ENCODE assay signal across 8 mouse cellular contexts in genomic region chr16:49854194-49854593, GRCm38 (mm10). TPM values are rescaled to one million over a fixed set of nuclear protein-coding genes. Genes with fewer than 3 reads are reported as not detected.
DNase-seq lines count a peak whose midpoint lies in the region; ATAC-seq lines count a peak whose summit lies in the region.

No protein-coding gene starts in this region.

- ATAC-seq in midbrain, embryonic 13.5 days = no peak
- ATAC-seq in midbrain, embryonic 11.5 days (ENCODE audit: low FRiP score) = no peak
- peak; percentile 15 for ATAC-seq in erythroblast, adult 5-6 weeks (replicated peaks; ENCODE audit: low FRiP score, poor library complexity, severe bottlenecking)
- ATAC-seq in liver, embryonic 16.5 days (ENCODE audit: low read depth) = no peak

- no peak for DNase-seq in midbrain, embryonic 11.5 days (ENCODE audit: low spot score, missing footprints)
- DNase-seq in thymus, postnatal 10 days (ENCODE audit: low spot score in 2 of 2) = peak; percentile 48
- DNase-seq in kidney, adult 8-10 months = no peak
- no peak for DNase-seq in right cerebral cortex, postnatal 4 days
- no peak for DNase-seq in adrenal gland, postnatal 14 days

- no peak overlapping the region for H3K27ac ChIP-seq in midbrain, embryonic 13.5 days
- no peak overlapping the region for H3K27ac ChIP-seq in midbrain, embryonic 11.5 days (ENCODE audit: low read depth, low read length)
- peak overlapping the region; percentile 100 for H3K27ac ChIP-seq in liver, embryonic 16.5 days (ENCODE audit: low read length)

- H3K4me1 ChIP-seq in midbrain, embryonic 13.5 days (replicated peaks) = peaks cover 22% of the 10 kb centered on the region
- H3K4me1 ChIP-seq in midbrain, embryonic 11.5 days (ENCODE audit: control insufficient read depth, insufficient read depth, low read length) = peaks cover 11% of the 10 kb centered on the region
- peaks cover 20% of the 10 kb centered on the region for H3K4me1 ChIP-seq in liver, embryonic 16.5 days (ENCODE audit: control insufficient read depth, low read depth, low read length)

- H3K9me3 ChIP-seq in midbrain, embryonic 13.5 days = no peaks in the 10 kb centered on the region
- no peaks in the 10 kb centered on the region for H3K9me3 ChIP-seq in midbrain, embryonic 11.5 days (ENCODE audit: control insufficient read depth, low read length)
- H3K9me3 ChIP-seq in liver, embryonic 16.5 days (replicated peaks; ENCODE audit: control insufficient read depth, low read length) = no peaks in the 10 kb centered on the region

- H3K36me3 ChIP-seq in midbrain, embryonic 13.5 days = no peaks in the 10 kb centered on the region
- no peaks in the 10 kb centered on the region for H3K36me3 ChIP-seq in midbrain, embryonic 11.5 days (ENCODE audit: control insufficient read depth, insufficient read depth, low read length)
- H3K36me3 ChIP-seq in liver, embryonic 16.5 days (ENCODE audit: control insufficient read depth, insufficient read depth) = peaks cover under 1% of the 10 kb centered on the region; the same call in 1 of the 2 replicates

- H3K4me3 ChIP-seq in midbrain, embryonic 13.5 days (replicated peaks) = peak overlapping the region; percentile 89; the same call in 1 of the 2 replicates
- no peak overlapping the region for H3K4me3 ChIP-seq in midbrain, embryonic 11.5 days (ENCODE audit: low read depth, low read length)
- H3K4me3 ChIP-seq in liver, embryonic 16.5 days (ENCODE audit: low read depth, low read length) = peak overlapping the region; percentile 94

- H3K27me3 ChIP-seq in midbrain, embryonic 13.5 days = 0 out of 2 replicates have a peak, but pooled peaks cover 3% of the 10 kb centered on the region
- H3K27me3 ChIP-seq in midbrain, embryonic 11.5 days (ENCODE audit: control insufficient read depth, insufficient read depth, low read length) = no peaks in the 10 kb centered on the region
- no peaks in the 10 kb centered on the region for H3K27me3 ChIP-seq in liver, embryonic 16.5 days (ENCODE audit: control insufficient read depth, insufficient read depth, low read depth, low read length)

- no peak overlapping the region for H3K9ac ChIP-seq in midbrain, embryonic 13.5 days (replicated peaks)
- H3K9ac ChIP-seq in midbrain, embryonic 11.5 days (ENCODE audit: low read length) = no peak overlapping the region
- H3K9ac ChIP-seq in liver, embryonic 16.5 days (ENCODE audit: low read depth, low read length) = peak overlapping the region; percentile 100

- H3K4me2 ChIP-seq in midbrain, embryonic 13.5 days (replicated peaks) = peak overlapping the region; percentile 72
- no peak overlapping the region; the same call in 1 of the 2 replicates for H3K4me2 ChIP-seq in midbrain, embryonic 11.5 days
- peak overlapping the region; percentile 66 for H3K4me2 ChIP-seq in liver, embryonic 16.5 days (ENCODE audit: low read depth, low read length)

- 92% methylated on average over 6 of the region's 6 CpGs for WGBS in midbrain, embryonic 13.5 days
- 90% methylated on average over 6 of the region's 6 CpGs for WGBS in midbrain, embryonic 11.5 days
- 30% methylated on average over 6 of the region's 6 CpGs for WGBS in liver, embryonic 16.5 days (ENCODE audit: insufficient replicate concordance)

RNA-seq across cellular contexts. Expression of gene Cd47, which starts 53.9 kb away (rescaled TPM):
- 94.8 and 121 TPM in 2 replicates for polyA plus RNA-seq in midbrain, embryonic 13.5 days (2015; fragmentation: Nextera tagmentation; extraction: Ambion mirVana)
- 57.8 and 63.5 TPM in 2 replicates for polyA plus RNA-seq in midbrain, embryonic 11.5 days (2014; fragmentation: Nextera tagmentation; extraction: Ambion mirVana)
- 738 and 836 TPM in 2 replicates for total RNA-seq in erythroblast, adult 5-6 weeks (2015; ENCODE audit: low replicate concordance)
- total RNA-seq in erythroblast, adult 5-6 weeks (2017; ENCODE audit: low replicate concordance) = 851 and 940 TPM in 2 replicates
- polyA plus RNA-seq in liver, embryonic 16.5 days (2015; fragmentation: Nextera tagmentation; extraction: Ambion mirVana) = 286 and 291 TPM in 2 replicates
- 126 and 128 TPM in 2 replicates for total RNA-seq in adrenal gland, postnatal 14 days (2021)

Comparison
In these comparisons a context has a peak if more than half of its experiments do, and no peak if none do; other contexts are left out.
1. DNase-seq: peak in thymus, postnatal 10 days (2 of 2); none in midbrain, embryonic 11.5 days (single experiment), kidney, adult 8-10 months (0 of 2), right cerebral cortex, postnatal 4 days (single experiment) and adrenal gland, postnatal 14 days (single experiment).